Mouse (Mus musculus) heart, adult 2 months (tissue): ENCODE data around the gene Fxyd2. TPM values are rescaled to one million over a fixed set of nuclear protein-coding genes. Genes with fewer than 3 reads are reported as not detected.

Experiments used
- DNase-seq, 2 experiments: peaks; one replicate each; pipeline ENCODE4 v3.0.0; 2021
- H3K27ac ChIP-seq: fragments of 200-600 bp; 2 replicates; pipeline ENCODE4 v1.8.1; 2022
- H3K27me3 ChIP-seq: fragments of 200-500 bp; 2 replicates; pipeline ENCODE4 v1.6.1; 2012; ENCODE audit warnings: mild to moderate bottlenecking, low read length, inconsistent platforms, mixed read lengths; ENCODE audit not compliant: control insufficient read depth, insufficient read depth
- H3K36me3 ChIP-seq: fragments of 200-500 bp; 2 replicates; pipeline ENCODE4 v1.6.1; 2012; ENCODE audit warnings: low read length, inconsistent platforms; ENCODE audit not compliant: control insufficient read depth, insufficient read depth
- H3K4me1 ChIP-seq: fragments of 200-500 bp; 2 replicates; pipeline ENCODE4 v1.6.1; 2011; ENCODE audit warnings: low read length; ENCODE audit not compliant: control insufficient read depth, insufficient read depth
- H3K4me3 ChIP-seq: fragments of 200-600 bp; 2 replicates; pipeline ENCODE4 v1.8.1; 2022
- H3K79me2 ChIP-seq: fragments of 200-500 bp; replicated peaks from 2 replicates; pipeline ENCODE4 v1.6.1; 2012; ENCODE audit warnings: mild to moderate bottlenecking, inconsistent platforms, low read length, moderate library complexity, mixed read lengths; ENCODE audit not compliant: control insufficient read depth, insufficient read depth
- H3K9ac ChIP-seq: fragments of 200-500 bp; 2 replicates; pipeline ENCODE4 v1.6.1; 2012; ENCODE audit warnings: low read depth, mild to moderate bottlenecking, control low read depth, inconsistent platforms, low read length, mixed read lengths
- CTCF ChIP-seq: fragments of 200-600 bp; IDR thresholded peaks from 2 replicates; pipeline ENCODE4 v1.8.1; 2022; ENCODE audit warnings: antibody characterized with exemption, mild to moderate bottlenecking, moderate library complexity
- EP300 ChIP-seq: fragments of 200-500 bp; IDR thresholded peaks from 2 replicates; pipeline ENCODE4 v1.6.1; 2011; ENCODE audit warnings: low read depth, low read length, control low read depth; ENCODE audit not compliant: insufficient read depth
- POLR2A ChIP-seq: fragments of 200-500 bp; IDR thresholded peaks from 2 replicates; pipeline ENCODE4 v1.6.1; 2011; ENCODE audit warnings: mild to moderate bottlenecking, low read depth, low read length, control low read depth; ENCODE audit not compliant: insufficient read depth
- WGBS: fragments of 180-500 bp; shearing (Covaris S2); methylation state at CpG from one replicate; pipeline ENCODE4 v1.1.7; 2018; 5-methylcytosine and 5-hydroxymethylcytosine counted together
- intact Hi-C: fragments of 180-260 bp; cut with DNase I; formaldehyde crosslinking; loops from one replicate; pipeline ENCODE4 v1.15.1; 2025
- long read RNA-seq: library from polyadenylated mRNA; stranded (forward); transcript quantifications from one replicate; pipeline ENCODE4 v2.0.0, GENCODE M21; 2021
- polyA plus RNA-seq: library from polyadenylated mRNA; depleted of rRNA; stranded (reverse); fragments of >200 nt; gene quantifications from 2 replicates; pipeline ENCODE4 v1.2.3, GENCODE M21; 2012; rRNA removed
- total RNA-seq, 2 experiments: library from RNA; stranded (reverse); gene quantifications; 2 replicates each; pipeline ENCODE4 v1.2.3; 2021

Fxyd2 gene
- 1 to 10 TPM; 2.8 to 3.3 TPM for total RNA-seq
- polyA plus RNA-seq: 4.2 and 9.7 TPM in 2 replicates
- long read RNA-seq, partial matches to known transcripts: 1 of 1 reads
- long read RNA-seq, other reads (novel, unspliced or antisense): 0 of 1 reads

GRCm38 (mm10) chr9:45399434-45399833 lies at the start of gene Fxyd2:
TSS of gene Fxyd2 (plus strand) at chr9:45399669.
- H3K27ac ChIP-seq: no peak within 1 kb of the TSS
- H3K9ac ChIP-seq: no peak within 1 kb of the TSS
- no peaks in the 10 kb centered on the region for H3K4me1 ChIP-seq
- no peaks in the 10 kb centered on the region for H3K79me2 ChIP-seq
- TF ChIP-seq CTCF (no peak), POLR2A (no peak), EP300 (no peak)
- no peaks in the 10 kb centered on the region for H3K27me3 ChIP-seq
- DNase-seq: no peak
- WGBS: 70% methylated on average over 4 of the region's 4 CpGs
- H3K4me3 ChIP-seq: no peak within 1 kb of the TSS
- intact Hi-C loops: no loop called here
- no peaks in the 10 kb centered on the region for H3K36me3 ChIP-seq

GRCm38 (mm10) chr9:45349851-45350250 lies 49.6 kb upstream of the Fxyd2 start:
- TF ChIP-seq POLR2A: no peak
- no peak for TF ChIP-seq CTCF
- no peak for TF ChIP-seq EP300
- Histone ChIP-seq H3K4me1 (no peaks in the 10 kb centered on the region), H3K4me3 (no peak overlapping the region), H3K79me2 (no peaks in the 10 kb centered on the region), H3K9ac (no peak overlapping the region), H3K27ac (no peak overlapping the region), H3K36me3 (no peaks in the 10 kb centered on the region), H3K27me3 (no peaks in the 10 kb centered on the region)
- WGBS: 28% methylated on average over 5 of the region's 5 CpGs
- intact Hi-C loops: no loop called here
- DNase-seq: no peak

- Histone ChIP-seq H3K9ac (no peak overlapping the region), H3K27ac (no peak overlapping the region), H3K4me3 (no peak overlapping the region), H3K4me1 (no peaks in the 10 kb centered on the region), H3K27me3 (no peaks in the 10 kb centered on the region; the same call in 1 of the 2 replicates), H3K79me2 (no peaks in the 10 kb centered on the region), H3K36me3 (no peaks in the 10 kb centered on the region)
- intact Hi-C loops: no loop called here
- DNase-seq: no peak
- 61% methylated on average over 2 of the region's 2 CpGs for whole genome bisulfite sequencing
- TF ChIP-seq EP300: no peak
- TF ChIP-seq CTCF: no peak
- no peak for TF ChIP-seq POLR2A
These were observed 44.3 kb upstream of the Fxyd2 start for GRCm38 (mm10) chr9:45355192-45355591.

- intact Hi-C loops: no loop called here
- H3K27ac ChIP-seq: no peak overlapping the region
- H3K4me3 ChIP-seq: no peak overlapping the region
- H3K4me1 ChIP-seq: peaks cover 2% of the 10 kb centered on the region
- no peak overlapping the region for H3K9ac ChIP-seq
- H3K27me3 ChIP-seq: no peaks in the 10 kb centered on the region; the same call in 1 of the 2 replicates
- no peaks in the 10 kb centered on the region for H3K79me2 ChIP-seq
- no peak for TF ChIP-seq POLR2A
- H3K36me3 ChIP-seq: no peaks in the 10 kb centered on the region
- DNase-seq: no peak
- WGBS: 72% methylated on average over 7 of the region's 7 CpGs
These were observed 41.1 kb upstream of the Fxyd2 start for GRCm38 (mm10) chr9:45358356-45358755.

GRCm38 (mm10) chr9:45362051-45362461 lies 37.4 kb upstream of the Fxyd2 start:
- H3K9ac ChIP-seq: no peak overlapping the region
- H3K36me3 ChIP-seq: no peaks in the 10 kb centered on the region
- H3K4me1 ChIP-seq: peaks cover 2% of the 10 kb centered on the region
- TF ChIP-seq POLR2A (no peak), CTCF (no peak), EP300 (no peak)
- no peaks in the 10 kb centered on the region for H3K27me3 ChIP-seq
- H3K27ac ChIP-seq: peak overlapping the region; percentile 54; the same call in 1 of the 2 replicates
- DNase-seq: peak; percentile 55
- H3K79me2 ChIP-seq: no peaks in the 10 kb centered on the region
- no peak overlapping the region for H3K4me3 ChIP-seq
- 10% methylated on average over 2 of the region's 2 CpGs for WGBS
- intact Hi-C loops: no loop called here

- Histone ChIP-seq H3K27ac (no peak overlapping the region), H3K9ac (no peak overlapping the region), H3K4me1 (peaks cover 12% of the 10 kb centered on the region), H3K79me2 (no peaks in the 10 kb centered on the region), H3K27me3 (no peaks in the 10 kb centered on the region), H3K4me3 (no peak overlapping the region), H3K36me3 (no peaks in the 10 kb centered on the region)
- 59% methylated on average over 7 of the region's 7 CpGs for WGBS
- no peak for TF ChIP-seq CTCF
- TF ChIP-seq POLR2A: no peak
- TF ChIP-seq EP300: no peak
- intact Hi-C loops: no loop called here
- DNase-seq: no peak
These were observed 35.7 kb upstream of the Fxyd2 start for GRCm38 (mm10) chr9:45363639-45364214.
